10 mouse cellular contexts compared by ENCODE assay signal in the genomic region with DNA sequence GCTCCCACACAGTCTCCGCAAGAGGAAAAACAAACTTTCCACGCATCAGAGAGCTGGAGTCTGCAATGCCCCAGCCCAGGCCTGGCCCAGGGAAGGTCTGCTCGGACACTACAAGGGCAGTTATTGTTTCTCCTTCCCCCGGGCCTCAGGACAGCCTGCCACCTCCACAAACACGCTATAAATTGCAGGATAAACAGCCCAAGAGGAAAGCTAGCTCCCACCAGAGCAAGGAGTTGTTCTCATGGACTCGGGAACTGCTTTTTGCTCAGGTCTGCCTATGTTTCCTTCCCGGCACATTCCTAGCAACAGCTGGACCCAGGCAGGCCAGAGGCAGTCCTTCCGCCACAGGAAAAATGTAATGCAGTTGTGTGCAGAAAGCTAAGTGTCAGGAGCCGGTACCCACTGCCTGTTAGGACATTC. TPM values are rescaled to one million over a fixed set of nuclear protein-coding genes. Genes with fewer than 3 reads are reported as not detected.
DNase-seq lines count a peak whose midpoint lies in the region; ATAC-seq and TF ChIP-seq lines count a peak whose summit lies in the region.
"Had no signal": no experiment of that assay in that cellular context is flagged by ENCODE, and none has a peak within 500 bp of the region (broad histone marks: within the 10 kb centered on the region; RNA-seq: fewer than 3 reads in every experiment).

No protein-coding gene starts in this region.

- no peak overlapping the region for H3K4me3 ChIP-seq in layer of hippocampus, adult 2 months
- no peak overlapping the region for H3K4me3 ChIP-seq in embryonic facial prominence, embryonic 15.5 days (replicated peaks)
- H3K4me3 ChIP-seq in myocyte = no peak overlapping the region
- H3K4me3 ChIP-seq: liver, embryonic 13.5 days had no signal

- H3K9me3 ChIP-seq in embryonic facial prominence, embryonic 15.5 days (replicated peaks) = no peaks in the 10 kb centered on the region
- H3K9me3 ChIP-seq: liver, embryonic 13.5 days had no signal

- H3K27me3 ChIP-seq in embryonic facial prominence, embryonic 15.5 days = no peaks in the 10 kb centered on the region
- no peaks in the 10 kb centered on the region for H3K27me3 ChIP-seq in myocyte (ENCODE audit: control insufficient read depth, insufficient read depth, insufficient read length)
- H3K27me3 ChIP-seq: liver, embryonic 13.5 days had no signal

- no peak for ATAC-seq in embryonic facial prominence, embryonic 15.5 days (ENCODE audit: insufficient number of reproducible peaks, low FRiP score, low TSS enrichment, low read depth)

- H3K36me3 ChIP-seq in embryonic facial prominence, embryonic 15.5 days = no peaks in the 10 kb centered on the region
- H3K36me3 ChIP-seq in myocyte (ENCODE audit: control insufficient read depth, insufficient read depth) = peaks cover 31% of the 10 kb centered on the region

- peaks cover 42% of the 10 kb centered on the region for H3K79me2 ChIP-seq in myocyte (ENCODE audit: control insufficient read depth, insufficient read depth)

- WGBS in embryonic facial prominence, embryonic 15.5 days = 47% methylated on average over 9 of the region's 9 CpGs

- peaks cover 41% of the 10 kb centered on the region for H3K4me1 ChIP-seq in embryonic facial prominence, embryonic 15.5 days

- no peak for DNase-seq in layer of hippocampus, adult 2 months (ENCODE audit: low spot score in 2 of 2)
- no peak for DNase-seq in layer of hippocampus, adult 18-20 months (ENCODE audit: low spot score in 2 of 2)
- peak; percentile 65 to 74 for DNase-seq in kidney, adult 8-10 months
- no peak for DNase-seq in urinary bladder, postnatal 36 days (ENCODE audit: low spot score in 2 of 2)
- no peak for DNase-seq in adrenal gland, postnatal 25 days
- DNase-seq: cerebellum, adult 8-10 months; liver, embryonic 13.5 days; right cerebral cortex, postnatal 25 days had no signal

- no peak overlapping the region for H3K4me2 ChIP-seq in embryonic facial prominence, embryonic 15.5 days (replicated peaks)
- H3K4me2 ChIP-seq in myocyte (ENCODE audit: low read depth) = peak overlapping the region; percentile 61
- H3K4me2 ChIP-seq: liver, embryonic 13.5 days had no signal

- no peak overlapping the region for H3K9ac ChIP-seq in embryonic facial prominence, embryonic 15.5 days
- H3K9ac ChIP-seq: liver, embryonic 13.5 days had no signal

- no peak for TF ChIP-seq POLR2A in myocyte (IDR thresholded peaks at IDR 0.05; ENCODE audit: insufficient read length, low read depth)

- no peak overlapping the region for H3ac ChIP-seq in myocyte (ENCODE audit: control insufficient read depth, insufficient read length)

- H3K27ac ChIP-seq in layer of hippocampus, adult 2 months = peak overlapping the region; percentile 75; the same call in 1 of the 2 replicates
- peak overlapping the region; percentile 67 for H3K27ac ChIP-seq in embryonic facial prominence, embryonic 15.5 days (replicated peaks)
- H3K27ac ChIP-seq: liver, embryonic 13.5 days had no signal

- TF ChIP-seq CTCF in layer of hippocampus, adult 2 months (conservative IDR thresholded peaks at IDR 0.05) = no peak

TF ChIP-seq in myocyte, 11 proteins besides CTCF, POLR2A, EP300 and RAD21:
- TF ChIP-seq MYOD1 (IDR thresholded peaks at IDR 0.05; ENCODE audit: control insufficient read depth in 1 of 3, insufficient read length in 2 of 3, low read depth in 2 of 3) = peak in 1 of 3 experiments; percentile 22
- TF ChIP-seq MYOG (IDR thresholded peaks at IDR 0.05; ENCODE audit: control insufficient read depth in 1 of 3, insufficient read depth in 1 of 3, insufficient read length in 2 of 3, low read depth in 2 of 3) = peak in 1 of 3 experiments; percentile 51
- TF ChIP-seq TCF3 (IDR thresholded peaks at IDR 0.05; ENCODE audit: insufficient read length, low read depth) = no peak

RNA-seq across cellular contexts. Expression of a gene that starts 23.6 kb away (rescaled TPM):
- 10 to 100 TPM; 17.2 to 17.9 TPM for total RNA-seq in layer of hippocampus, adult 2 months (2021)
- total RNA-seq in layer of hippocampus, adult 18-20 months (2021) = 10 to 100 TPM; 22.4 to 23.5 TPM
- 84.0 and 86.6 TPM in 2 replicates for polyA plus RNA-seq in embryonic facial prominence, embryonic 15.5 days (2015; fragmentation: Nextera tagmentation; extraction: Ambion mirVana)
- polyA plus RNA-seq in myocyte (2012; fragmentation: generic; extraction: Trizol) = 411 TPM
- total RNA-seq in adrenal gland, postnatal 25 days (2021) = 43.0 and 54.8 TPM in 2 replicates

Comparison
In these comparisons a context has a peak if more than half of its experiments do, and no peak if none do; other contexts are left out.
1. DNase-seq: peak in kidney, adult 8-10 months (2 of 2); none in layer of hippocampus, adult 2 months (0 of 2), layer of hippocampus, adult 18-20 months (0 of 2), urinary bladder, postnatal 36 days (0 of 2) and adrenal gland, postnatal 25 days (single experiment).